Mouse (Mus musculus) central nervous system, embryonic 14 days (tissue): ENCODE data around the gene Slc39a2. TPM values are rescaled to one million over a fixed set of nuclear protein-coding genes. Genes with fewer than 3 reads are reported as not detected.

Experiments used
- polyA plus RNA-seq: library from polyadenylated mRNA; depleted of rRNA; stranded (reverse); fragments of >200 nt; gene quantifications from 2 replicates; pipeline ENCODE4 v1.2.3, GENCODE M21; 2012; rRNA removed

Gene Slc39a2
- polyA plus RNA-seq, result 11.8 and 12.0 TPM in 2 replicates

GRCm38 (mm10) chr14:51892191-51892939 lies at the start of gene Slc39a2:
Slc39a2 (plus strand) TSS chr14:51892889.

DNA sequence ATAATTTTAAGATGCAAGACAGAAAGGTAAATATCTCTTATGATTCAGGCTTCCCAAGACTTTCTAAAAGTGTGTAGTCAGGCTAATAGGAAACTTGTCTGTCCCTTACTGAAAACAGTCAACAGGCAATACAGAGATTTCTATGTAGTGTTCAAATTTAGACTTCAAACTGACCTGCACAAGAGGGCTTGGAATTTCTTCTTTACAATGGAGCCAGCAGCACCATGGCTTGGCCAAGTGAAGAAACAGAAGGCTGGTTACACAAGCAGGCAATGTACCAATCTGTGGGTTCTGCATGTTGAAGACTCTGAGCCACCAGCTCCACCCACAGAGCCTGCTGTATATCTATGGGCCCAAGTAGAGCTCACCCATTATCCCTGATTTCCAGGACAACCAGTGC lies 39.3 kb upstream of the Slc39a2 start, which contains the start of gene Ear6:
Ear6 (plus strand) TSS at position 301 of the 400 bp plus-strand sequence.

GRCm38 (mm10) chr14:51884598-51885331 lies 7.9 kb upstream of the Slc39a2 start, which contains the start of gene Mettl17:
Mettl17 (plus strand) TSS chr14:51884842.

GRCm38 (mm10) chr14:51913960-51914762 lies 21.5 kb downstream of the Slc39a2 start, which contains the start of gene Ndrg2:
Ndrg2 (minus strand) TSS chr14:51914158.

DNA sequence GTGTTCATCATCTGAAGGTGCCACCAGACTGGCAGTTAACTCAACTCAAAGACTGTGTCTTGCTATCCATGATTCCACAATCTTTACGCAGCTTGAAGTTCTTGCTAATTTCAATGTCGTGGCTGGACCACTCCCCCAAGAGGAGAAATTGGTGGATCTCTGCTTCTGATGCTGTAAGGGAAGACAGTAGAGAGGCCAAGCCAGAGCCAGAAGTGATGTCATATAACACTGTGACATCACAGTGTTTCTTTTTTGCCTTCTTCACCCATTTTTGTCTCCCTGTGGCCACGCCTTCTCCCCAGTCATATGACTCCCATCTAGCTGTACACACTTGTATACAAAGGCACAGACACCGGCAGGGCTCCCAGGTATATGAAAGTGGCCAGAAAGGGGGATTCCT lies 25.4 kb downstream of the Slc39a2 start, which contains the start of gene Tppp2:
Tppp2 (plus strand) TSS at position 301 of the 400 bp plus-strand sequence.

DNA sequence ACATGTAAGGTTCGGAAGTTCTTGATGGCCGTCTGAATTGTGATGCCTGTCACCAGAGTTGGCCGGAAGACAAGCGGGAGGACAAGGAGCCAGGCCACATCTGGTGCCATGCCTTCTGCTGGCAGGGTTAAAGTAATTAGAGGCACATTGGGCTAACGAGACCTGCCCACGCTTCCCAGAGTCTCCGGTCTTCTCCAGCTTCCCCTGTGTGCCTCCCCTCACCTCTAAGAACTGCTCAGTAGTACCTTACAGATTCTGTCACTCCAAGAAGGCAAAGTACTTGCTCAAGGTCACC lies 29.8 kb downstream of the Slc39a2 start, which contains the start of gene Rnase13:
Rnase13 (minus strand) TSS at position 203 of the 295 bp plus-strand sequence.

Other genes with a start within 250 kb of the Slc39a2 start
- not detected in 2 replicates for gene Gm17079, start 197.4 kb upstream of the Slc39a2 start, polyA plus RNA-seq
- gene Gm5800, start 175.7 kb upstream of the Slc39a2 start, polyA plus RNA-seq, result not detected in 2 replicates
- not detected in 2 replicates for gene Ang4, start 119.3 kb upstream of the Slc39a2 start, polyA plus RNA-seq
- gene AY358078, start 92.8 kb upstream of the Slc39a2 start, polyA plus RNA-seq, result not detected in 2 replicates
- gene Ear6, start 39.2 kb upstream of the Slc39a2 start, polyA plus RNA-seq, result 0.16 and 0.19 TPM in 2 replicates
- 70.5 and 72.2 TPM in 2 replicates for gene Mettl17, start 8.0 kb upstream of the Slc39a2 start, polyA plus RNA-seq
- gene Ndrg2, start 21.3 kb downstream of the Slc39a2 start, polyA plus RNA-seq, result 102 and 103 TPM in 2 replicates
- not detected in 2 replicates for gene Tppp2, start 25.5 kb downstream of the Slc39a2 start, polyA plus RNA-seq
- not detected in 2 replicates for gene Rnase13, start 29.9 kb downstream of the Slc39a2 start, polyA plus RNA-seq
- 106 and 134 TPM in 2 replicates for gene Arhgef40, start 91.8 kb downstream of the Slc39a2 start, polyA plus RNA-seq
- 1.6 and 2.0 TPM in 2 replicates for gene Tmem253, start 122.8 kb downstream of the Slc39a2 start, polyA plus RNA-seq
- 150 and 179 TPM in 2 replicates for gene Zfp219, start 127.8 kb downstream of the Slc39a2 start, polyA plus RNA-seq
- 0.01 TPM in 1 of 2 replicates, not detected in the other for gene Olfr221, start 149.6 kb downstream of the Slc39a2 start, polyA plus RNA-seq
- gene Hnrnpc, start 211.1 kb downstream of the Slc39a2 start, polyA plus RNA-seq, result 497 and 569 TPM in 2 replicates
- gene Rpgrip1, start 217.8 kb downstream of the Slc39a2 start, polyA plus RNA-seq, result 1.7 and 1.8 TPM in 2 replicates